Mouse (Mus musculus) lung, postnatal 0 days (tissue): Measurements from ENCODE around the gene Tnfrsf11a.

Source experiments
- CTCF ChIP-seq: IDR thresholded peaks from 2 replicates; pipeline ENCODE4 v1.5.1; 2016; ENCODE audit warnings: antibody characterized with exemption, mild to moderate bottlenecking
- EP300 ChIP-seq: IDR thresholded peaks from 2 replicates; pipeline ENCODE4 v1.6.1; 2016; ENCODE audit warnings: antibody characterized with exemption, mild to moderate bottlenecking, control low read depth

GRCm38 (mm10) chr1:105780079-105780456, 450 bp upstream of the Tnfrsf11a start:
- TF ChIP-seq CTCF = no peak
- TF ChIP-seq EP300 = no peak
